Mouse (Mus musculus): Measurements from ENCODE around the gene Tln2.

Tln2 gene

GRCm38 (mm10) chr9:67546650-67547049, 12.9 kb downstream of the Tln2 start:
- no peak for DNase-seq (ENCODE audit: low read depth, low spot score)

GRCm38 (mm10) chr9:67545794-67546193, 13.7 kb downstream of the Tln2 start:
- DNase-seq (ENCODE audit: low read depth, low spot score): no peak

GRCm38 (mm10) chr9:67544783-67545182, 14.7 kb downstream of the Tln2 start:
- no peak for DNase-seq (ENCODE audit: low read depth, low spot score)

- DNase-seq (ENCODE audit: low read depth, low spot score): no peak
Measured at GRCm38 (mm10) chr9:67541948-67542347, 17.6 kb downstream of the Tln2 start.

- DNase-seq (ENCODE audit: low read depth, low spot score): no peak
Measured at GRCm38 (mm10) chr9:67539776-67540706, 19.5 kb downstream of the Tln2 start.

- DNase-seq (ENCODE audit: low read depth, low spot score): no peak
Measured at GRCm38 (mm10) chr9:67534420-67534819, 25.1 kb downstream of the Tln2 start.

- DNase-seq (ENCODE audit: low read depth, low spot score): no peak
Measured at GRCm38 (mm10) chr9:67533260-67533659, 26.2 kb downstream of the Tln2 start.

- DNase-seq (ENCODE audit: low read depth, low spot score): no peak
Measured at GRCm38 (mm10) chr9:67532631-67533030, 26.9 kb downstream of the Tln2 start.

- DNase-seq (ENCODE audit: low read depth, low spot score): no peak
Measured at GRCm38 (mm10) chr9:67529600-67529999, 29.9 kb downstream of the Tln2 start.

GRCm38 (mm10) chr9:67527726-67528125, 31.8 kb downstream of the Tln2 start:
- DNase-seq (ENCODE audit: low read depth, low spot score): no peak

- no peak for DNase-seq (ENCODE audit: low read depth, low spot score)
Measured at GRCm38 (mm10) chr9:67521736-67522135, 37.8 kb downstream of the Tln2 start.

- no peak for DNase-seq (ENCODE audit: low read depth, low spot score)
Measured at GRCm38 (mm10) chr9:67509510-67509909, 50.0 kb downstream of the Tln2 start.

- no peak for DNase-seq (ENCODE audit: low read depth, low spot score)
Measured at GRCm38 (mm10) chr9:67504669-67505260, 54.7 kb downstream of the Tln2 start.

GRCm38 (mm10) chr9:67501801-67502200, 57.7 kb downstream of the Tln2 start:
- DNase-seq (ENCODE audit: low read depth, low spot score): no peak

- no peak for DNase-seq (ENCODE audit: low read depth, low spot score)
Measured at GRCm38 (mm10) chr9:67496368-67496767, 63.1 kb downstream of the Tln2 start.

- no peak for DNase-seq (ENCODE audit: low read depth, low spot score)
Measured at GRCm38 (mm10) chr9:67495350-67495749, 64.2 kb downstream of the Tln2 start.

- no peak for DNase-seq (ENCODE audit: low read depth, low spot score)
Measured at GRCm38 (mm10) chr9:67493876-67494552, 65.5 kb downstream of the Tln2 start.

- no peak for DNase-seq (ENCODE audit: low read depth, low spot score)
Measured at GRCm38 (mm10) chr9:67489370-67489769, 70.1 kb downstream of the Tln2 start.

- no peak for DNase-seq (ENCODE audit: low read depth, low spot score)
Measured at GRCm38 (mm10) chr9:67486621-67487020, 72.9 kb downstream of the Tln2 start.

GRCm38 (mm10) chr9:67485169-67486072, 74.1 kb downstream of the Tln2 start:
- no peak for DNase-seq (ENCODE audit: low read depth, low spot score)

GRCm38 (mm10) chr9:67482277-67482676, 77.2 kb downstream of the Tln2 start:
- DNase-seq (ENCODE audit: low read depth, low spot score): no peak
